Mouse (Mus musculus) forebrain, embryonic 13.5 days (tissue): Measurements from ENCODE around the gene Taco1. TPM values are rescaled to one million over a fixed set of nuclear protein-coding genes. Genes with fewer than 3 reads are reported as not detected.
"Not testable (repeated sequence)": the region's sequence is repeated elsewhere in the genome, so short reads cannot be mapped to it uniquely, and the experiment has no call there.

Experiments
- ATAC-seq: fragments of 200-750 bp; cut with Nextera tagmentation; 2 replicates; pipeline ENCODE4 v1.8.0; 2017
- H3K27ac ChIP-seq: fragments of 300-500 bp; sonication (generic); 2 replicates; pipeline ENCODE4 v1.5.1; 2015; ENCODE audit warnings: inconsistent platforms, mild to moderate bottlenecking, moderate library complexity
- H3K27me3 ChIP-seq: fragments of 300-500 bp; sonication (generic); 2 replicates; pipeline ENCODE4 v1.6.1; 2015; ENCODE audit warnings: mild to moderate bottlenecking, inconsistent platforms
- H3K36me3 ChIP-seq: fragments of 300-500 bp; sonication (generic); 2 replicates; pipeline ENCODE4 v1.6.1; 2015; ENCODE audit warnings: mild to moderate bottlenecking, inconsistent platforms; ENCODE audit not compliant: poor library complexity, severe bottlenecking
- H3K4me1 ChIP-seq: fragments of 300-500 bp; sonication (generic); 2 replicates; pipeline ENCODE4 v1.6.1; 2015; ENCODE audit warnings: inconsistent platforms
- H3K4me2 ChIP-seq: fragments of 300-500 bp; sonication (generic); 2 replicates; pipeline ENCODE4 v1.6.1; 2015; ENCODE audit warnings: inconsistent platforms, mild to moderate bottlenecking, moderate library complexity
- H3K4me3 ChIP-seq: fragments of 300-500 bp; sonication (generic); 2 replicates; pipeline ENCODE4 v1.5.1; 2015; ENCODE audit warnings: mild to moderate bottlenecking, inconsistent platforms
- H3K9ac ChIP-seq: fragments of 300-500 bp; sonication (generic); 2 replicates; pipeline ENCODE4 v1.6.1; 2015; ENCODE audit warnings: mild to moderate bottlenecking, inconsistent platforms
- H3K9me3 ChIP-seq: fragments of 300-500 bp; sonication (generic); replicated peaks from 2 replicates; pipeline ENCODE4 v1.6.1; 2016; ENCODE audit warnings: inconsistent platforms
- WGBS: fragments of 180-500 bp; shearing (Covaris S2); methylation state at CpG from one replicate; pipeline ENCODE4 v1.1.7; 2015; 5-methylcytosine and 5-hydroxymethylcytosine counted together
- polyA plus RNA-seq: library from polyadenylated mRNA; unstranded; fragments of >200 nt; fragmentation: Nextera tagmentation; extraction: Ambion mirVana; gene quantifications from 2 replicates; pipeline ENCODE4 v1.2.1, GENCODE M21; 2015

The Taco1 gene
- 8.9 and 9.6 TPM in 2 replicates for polyA plus RNA-seq

DNA sequence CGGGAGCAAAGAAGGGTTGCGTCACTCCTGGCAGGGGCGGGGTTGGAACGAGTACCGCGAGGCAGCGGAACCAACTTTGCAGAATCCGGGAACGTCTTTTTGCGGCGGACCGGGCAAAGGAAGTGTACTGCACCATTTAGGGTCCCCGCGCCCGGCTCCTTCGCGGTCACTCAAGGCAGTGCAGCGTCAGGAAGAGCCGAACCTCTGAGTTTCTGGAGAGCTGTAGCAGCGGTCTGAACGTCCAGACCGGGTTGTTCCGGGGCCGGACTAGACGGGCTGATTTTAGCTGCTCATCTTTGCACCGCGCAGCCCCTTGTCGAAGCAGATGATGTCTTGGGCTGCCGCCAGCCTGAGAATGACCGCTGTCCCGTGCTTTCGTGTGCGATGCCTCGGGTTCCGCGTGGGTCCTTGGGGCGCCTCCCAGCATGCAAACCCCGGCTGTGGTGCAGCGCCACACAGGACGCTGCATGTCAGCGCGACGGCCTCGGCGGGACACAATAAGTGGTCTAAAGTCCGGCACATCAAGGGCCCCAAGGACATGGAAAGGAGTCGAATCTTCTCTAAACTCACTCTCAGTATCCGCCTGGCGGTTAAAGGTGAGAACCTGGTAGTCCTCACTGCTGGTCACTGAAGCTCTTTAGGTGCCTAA, at the start of gene Taco1:
Gene Taco1 (plus strand): TSS at position 139 of the 649 bp plus-strand sequence.
- ATAC-seq, result peak; percentile 99
- peak within 1 kb of the TSS; percentile 82 for H3K4me3 ChIP-seq
- H3K27me3 ChIP-seq, result no peaks in the 10 kb centered on the region
- WGBS, result under 1% methylated on average over 49 of the region's 49 CpGs
- 0 out of 2 replicates have a peak, but pooled peaks cover 5% of the 10 kb centered on the region for H3K36me3 ChIP-seq
- peak within 1 kb of the TSS; percentile 92 for H3K9ac ChIP-seq
- no peaks in the 10 kb centered on the region for H3K9me3 ChIP-seq
- peaks cover 7% of the 10 kb centered on the region for H3K4me1 ChIP-seq
- H3K27ac ChIP-seq, result peak within 1 kb of the TSS; percentile 72
- H3K4me2 ChIP-seq, result peak within 1 kb of the TSS; percentile 95

DNA sequence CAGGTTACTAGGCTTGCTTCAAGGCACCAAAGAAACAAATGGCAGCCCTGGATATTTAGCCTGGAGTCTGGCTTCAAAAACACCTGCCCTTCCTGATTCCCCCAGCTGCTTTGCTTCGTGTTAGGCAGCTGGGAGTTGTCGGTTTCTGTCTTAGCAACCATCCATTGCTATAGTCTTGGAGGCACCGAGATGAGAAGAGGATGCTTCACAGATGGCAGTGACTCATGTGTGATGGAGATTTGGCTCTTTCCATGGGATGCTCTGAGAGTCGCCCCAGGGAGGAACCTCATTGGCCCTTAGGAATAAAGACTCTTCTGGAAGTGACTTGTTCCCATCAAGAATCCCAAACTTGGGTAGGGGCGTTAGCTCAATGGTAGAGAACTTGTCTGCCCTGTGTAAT, 49.4 kb upstream of the Taco1 start:
- WGBS, result 86% methylated on average over 5 of the region's 5 CpGs
- peaks cover 24% of the 10 kb centered on the region for H3K4me1 ChIP-seq
- no peaks in the 10 kb centered on the region for H3K36me3 ChIP-seq
- H3K27me3 ChIP-seq, result peaks cover 27% of the 10 kb centered on the region
- H3K27ac ChIP-seq, result no peak overlapping the region
- no peak for ATAC-seq
- H3K4me3 ChIP-seq, result no peak overlapping the region
- no peak overlapping the region for H3K9ac ChIP-seq
- no peaks in the 10 kb centered on the region for H3K9me3 ChIP-seq
- no peak overlapping the region for H3K4me2 ChIP-seq

DNA sequence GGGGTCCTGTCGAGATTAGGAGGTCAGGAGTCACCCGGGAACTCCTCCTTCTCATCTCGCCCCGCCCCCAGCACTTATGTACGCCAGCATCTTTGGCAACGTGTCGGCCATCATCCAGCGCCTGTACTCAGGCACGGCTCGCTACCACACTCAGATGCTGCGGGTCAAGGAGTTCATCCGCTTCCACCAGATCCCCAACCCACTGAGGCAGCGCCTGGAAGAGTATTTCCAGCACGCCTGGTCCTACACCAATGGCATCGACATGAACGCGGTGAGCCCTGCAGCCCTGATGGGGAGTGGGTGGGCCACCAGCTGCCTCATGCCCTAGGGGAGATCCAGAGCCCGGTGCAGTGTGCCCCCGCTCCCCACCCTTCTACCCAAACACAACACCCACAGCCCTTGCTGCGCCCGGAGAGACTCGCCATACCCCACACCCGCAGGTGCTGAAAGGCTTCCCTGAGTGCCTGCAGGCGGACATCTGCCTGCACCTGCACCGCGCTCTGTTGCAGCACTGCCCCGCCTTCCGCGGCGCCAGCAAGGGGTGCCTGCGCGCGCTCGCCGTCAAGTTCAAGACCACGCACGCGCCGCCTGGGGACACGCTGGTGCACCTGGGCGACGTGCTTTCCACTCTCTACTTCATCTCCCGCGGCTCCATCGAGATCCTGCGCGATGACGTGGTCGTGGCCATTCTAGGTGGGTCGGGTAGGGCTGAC, 45.7 kb upstream of the Taco1 start:
- no peaks in the 10 kb centered on the region for H3K9me3 ChIP-seq
- peak; percentile 71 for ATAC-seq
- H3K4me2 ChIP-seq, result peak overlapping the region; percentile 82
- H3K4me1 ChIP-seq, result peaks cover 11% of the 10 kb centered on the region
- peak overlapping the region; percentile 44 for H3K4me3 ChIP-seq
- under 1% methylated on average over 50 of the region's 50 CpGs for WGBS
- H3K27ac ChIP-seq, result no peak overlapping the region
- peak overlapping the region; percentile 56 for H3K9ac ChIP-seq
- peaks cover 27% of the 10 kb centered on the region for H3K27me3 ChIP-seq
- H3K36me3 ChIP-seq, result no peaks in the 10 kb centered on the region

DNA sequence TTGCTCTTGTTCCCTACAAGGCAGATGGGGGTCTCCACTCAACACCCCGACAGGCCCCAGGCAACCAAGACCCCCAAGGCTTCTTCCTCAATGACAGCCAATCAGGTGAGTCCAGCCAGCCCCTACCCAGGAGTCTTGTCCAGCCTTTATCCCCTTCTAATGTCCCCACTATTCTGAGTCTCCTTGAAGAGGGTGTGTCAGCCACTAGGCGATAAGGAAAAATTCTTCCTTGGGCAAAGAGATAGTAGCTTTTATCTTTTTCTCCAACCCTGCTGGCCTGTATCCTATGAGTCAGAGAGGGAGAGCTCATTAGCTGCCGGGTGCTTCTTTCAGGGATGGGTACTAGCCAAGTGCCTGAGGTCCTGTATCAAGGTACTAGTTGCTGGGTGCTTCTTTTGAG, 40.1 kb upstream of the Taco1 start:
- 90% methylated on average over 3 of the region's 3 CpGs for WGBS
- Histone ChIP-seq H3K27ac (no peak overlapping the region), H3K27me3 (peaks cover 10% of the 10 kb centered on the region; the same call in 1 of the 2 replicates), H3K9ac (no peak overlapping the region), H3K9me3 (no peaks in the 10 kb centered on the region), H3K4me3 (no peak overlapping the region), H3K4me2 (no peak overlapping the region), H3K4me1 (no peaks in the 10 kb centered on the region), H3K36me3 (0 out of 2 replicates have a peak, but pooled peaks cover 4% of the 10 kb centered on the region)
- ATAC-seq, result no peak

DNA sequence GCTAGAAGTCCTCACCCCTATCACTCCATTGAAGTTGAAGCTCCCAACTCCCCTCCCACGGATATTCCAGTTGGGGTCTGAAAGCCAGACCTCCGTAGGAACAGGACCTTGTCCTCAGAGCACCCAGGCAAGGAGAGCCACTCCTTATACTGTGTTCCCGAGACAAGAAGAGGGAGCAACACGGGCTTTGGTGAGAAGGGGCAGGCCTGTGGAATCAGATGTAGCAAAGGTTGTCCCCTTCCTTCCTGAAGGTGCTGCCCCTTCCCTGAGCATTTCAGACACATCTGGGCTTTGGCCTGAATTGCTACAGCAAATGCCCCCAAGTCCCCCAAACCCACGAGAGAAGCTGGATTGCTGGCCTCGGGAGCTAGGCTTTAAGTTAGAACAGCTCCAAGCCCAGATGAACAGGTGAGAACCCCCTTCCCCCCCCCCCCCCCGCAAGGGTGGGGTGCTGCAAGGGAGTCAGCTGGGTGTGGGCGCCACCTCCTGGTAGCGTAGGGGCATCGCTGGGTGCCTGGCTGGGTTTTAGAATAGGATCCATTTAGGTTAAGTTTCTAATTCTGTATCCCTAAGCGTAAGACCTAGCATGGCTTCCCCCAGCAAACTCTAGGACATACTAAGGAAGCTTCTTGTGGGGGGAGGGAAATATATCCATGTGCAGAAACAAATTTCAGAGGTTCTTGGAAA, 39.3 kb upstream of the Taco1 start:
- Histone ChIP-seq H3K4me2 (no peak overlapping the region), H3K27me3 (peaks cover 3% of the 10 kb centered on the region; the same call in 1 of the 2 replicates), H3K4me1 (no peaks in the 10 kb centered on the region), H3K9ac (no peak overlapping the region), H3K27ac (no peak overlapping the region), H3K9me3 (no peaks in the 10 kb centered on the region), H3K4me3 (no peak overlapping the region), H3K36me3 (0 out of 2 replicates have a peak, but pooled peaks cover 4% of the 10 kb centered on the region)
- 42% methylated on average over 11 of the region's 11 CpGs for WGBS
- ATAC-seq, result no peak

DNA sequence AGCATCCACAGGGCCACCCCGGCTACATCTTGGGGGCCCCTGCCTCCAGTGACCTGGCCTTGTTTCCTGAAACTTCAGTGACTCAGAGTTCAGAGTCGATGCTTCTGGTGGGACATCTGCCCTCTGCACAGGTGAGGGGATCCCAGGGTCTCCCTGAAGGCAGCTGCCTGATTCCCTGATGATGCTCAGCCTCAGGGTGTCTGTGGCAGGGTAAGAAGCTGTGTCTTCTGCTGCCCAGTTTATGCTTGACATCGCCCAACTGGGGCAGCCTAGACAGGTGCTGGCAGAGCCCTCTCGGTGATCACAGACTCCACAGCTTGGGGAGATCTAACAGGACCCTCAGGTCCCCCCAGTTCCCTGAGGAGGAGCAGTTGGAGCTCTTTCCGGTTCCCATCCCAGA, 38.3 kb upstream of the Taco1 start:
- WGBS, result 94% methylated on average over 5 of the region's 5 CpGs
- ATAC-seq, result no peak

DNA sequence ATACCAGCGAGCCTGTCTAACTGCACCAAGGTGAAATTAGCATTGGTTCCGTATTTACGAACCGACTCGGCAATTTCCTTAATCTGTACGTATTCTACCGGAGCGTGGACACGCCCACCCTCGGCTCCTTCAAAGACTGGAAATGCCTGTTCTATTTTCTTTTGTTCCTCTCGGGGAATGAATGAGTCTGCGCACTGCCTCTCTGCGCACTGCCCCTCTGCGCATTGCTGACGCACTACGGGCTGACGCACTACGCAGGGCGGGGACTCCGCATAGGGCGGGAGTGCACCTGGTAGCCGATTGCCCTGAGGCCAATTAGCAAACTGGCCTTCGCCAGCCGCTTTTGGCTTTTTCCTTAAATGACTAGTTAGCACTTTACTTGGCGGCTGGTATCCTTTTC, 33.8 kb upstream of the Taco1 start:
- Histone ChIP-seq H3K9ac (peak overlapping the region; percentile 50; the same call in 1 of the 2 replicates), H3K4me2 (peak overlapping the region; percentile 39; the same call in 1 of the 2 replicates), H3K4me3 (peak overlapping the region; percentile 35), H3K27ac (peak overlapping the region; percentile 51; the same call in 1 of the 2 replicates)
- WGBS, result 19% methylated on average over 12 of the region's 25 CpGs
- not testable (repeated sequence) for ATAC-seq, H3K27me3 ChIP-seq, H3K9me3 ChIP-seq, H3K4me1 ChIP-seq, H3K36me3 ChIP-seq

More for the DNA sequence above, 38.3 kb upstream of the Taco1 start:
- Histone ChIP-seq H3K36me3 (0 out of 2 replicates have a peak, but pooled peaks cover 4% of the 10 kb centered on the region), H3K27ac (no peak overlapping the region), H3K9me3 (no peaks in the 10 kb centered on the region), H3K4me1 (no peaks in the 10 kb centered on the region), H3K4me3 (no peak overlapping the region), H3K4me2 (no peak overlapping the region), H3K27me3 (no peaks in the 10 kb centered on the region; the same call in 1 of the 2 replicates), H3K9ac (no peak overlapping the region)

DNA sequence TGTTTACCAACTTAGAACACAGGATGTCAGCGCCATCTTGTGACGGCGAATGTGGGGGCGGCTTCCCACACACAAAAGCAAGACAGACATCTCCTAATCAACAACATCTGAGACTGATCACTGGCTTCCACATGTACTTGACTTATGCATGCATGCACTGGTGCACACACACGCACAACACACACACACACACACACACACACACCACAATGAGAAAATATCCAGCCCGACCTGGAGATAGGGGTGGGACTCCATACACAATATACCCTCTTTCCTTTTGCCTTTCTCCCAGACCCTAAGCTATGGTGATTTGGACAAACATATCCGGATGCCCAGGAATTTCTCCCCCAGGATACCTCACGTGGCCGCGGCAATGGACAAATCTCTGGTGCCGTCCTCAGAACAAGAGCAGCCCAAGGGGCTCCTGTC, 32.4 kb upstream of the Taco1 start:
- H3K27me3 ChIP-seq, result no peaks in the 10 kb centered on the region
- H3K4me2 ChIP-seq, result peak overlapping the region; percentile 47
- H3K9me3 ChIP-seq, result no peaks in the 10 kb centered on the region
- H3K4me3 ChIP-seq, result peak overlapping the region; percentile 21; the same call in 1 of the 2 replicates
- H3K4me1 ChIP-seq, result peaks cover 14% of the 10 kb centered on the region
- 45% methylated on average over 11 of the region's 11 CpGs for WGBS
- H3K9ac ChIP-seq, result peak overlapping the region; percentile 45; the same call in 1 of the 2 replicates
- ATAC-seq, result no peak
- H3K27ac ChIP-seq, result peak overlapping the region; percentile 51
- no peaks in the 10 kb centered on the region for H3K36me3 ChIP-seq

DNA sequence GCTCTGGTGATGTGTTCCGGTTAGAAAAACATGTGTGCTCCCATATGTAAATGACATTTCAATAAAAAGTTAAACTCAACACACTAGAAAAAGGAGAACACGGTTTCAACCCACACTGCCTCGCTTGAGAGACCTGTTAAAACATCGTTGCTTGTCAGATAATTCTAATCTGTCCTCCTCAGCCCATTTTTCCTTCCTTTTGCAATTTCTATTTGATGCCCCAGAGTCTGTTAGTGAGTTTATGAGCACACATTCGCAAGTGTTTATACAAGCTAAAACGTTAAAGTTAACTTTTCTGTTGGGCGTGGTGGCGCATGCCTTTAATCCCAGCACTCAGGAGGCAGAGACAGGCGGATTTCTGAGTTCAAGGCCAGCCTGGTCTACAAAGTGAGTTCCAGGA, 30.9 kb upstream of the Taco1 start:
- H3K4me2 ChIP-seq, result no peak overlapping the region
- 91% methylated on average over 9 of the region's 9 CpGs for WGBS
- no peaks in the 10 kb centered on the region for H3K9me3 ChIP-seq
- H3K27ac ChIP-seq, result no peak overlapping the region
- no peaks in the 10 kb centered on the region for H3K36me3 ChIP-seq
- no peaks in the 10 kb centered on the region for H3K27me3 ChIP-seq
- H3K4me1 ChIP-seq, result peaks cover 27% of the 10 kb centered on the region
- H3K4me3 ChIP-seq, result no peak overlapping the region
- no peak overlapping the region for H3K9ac ChIP-seq
- ATAC-seq, result no peak

DNA sequence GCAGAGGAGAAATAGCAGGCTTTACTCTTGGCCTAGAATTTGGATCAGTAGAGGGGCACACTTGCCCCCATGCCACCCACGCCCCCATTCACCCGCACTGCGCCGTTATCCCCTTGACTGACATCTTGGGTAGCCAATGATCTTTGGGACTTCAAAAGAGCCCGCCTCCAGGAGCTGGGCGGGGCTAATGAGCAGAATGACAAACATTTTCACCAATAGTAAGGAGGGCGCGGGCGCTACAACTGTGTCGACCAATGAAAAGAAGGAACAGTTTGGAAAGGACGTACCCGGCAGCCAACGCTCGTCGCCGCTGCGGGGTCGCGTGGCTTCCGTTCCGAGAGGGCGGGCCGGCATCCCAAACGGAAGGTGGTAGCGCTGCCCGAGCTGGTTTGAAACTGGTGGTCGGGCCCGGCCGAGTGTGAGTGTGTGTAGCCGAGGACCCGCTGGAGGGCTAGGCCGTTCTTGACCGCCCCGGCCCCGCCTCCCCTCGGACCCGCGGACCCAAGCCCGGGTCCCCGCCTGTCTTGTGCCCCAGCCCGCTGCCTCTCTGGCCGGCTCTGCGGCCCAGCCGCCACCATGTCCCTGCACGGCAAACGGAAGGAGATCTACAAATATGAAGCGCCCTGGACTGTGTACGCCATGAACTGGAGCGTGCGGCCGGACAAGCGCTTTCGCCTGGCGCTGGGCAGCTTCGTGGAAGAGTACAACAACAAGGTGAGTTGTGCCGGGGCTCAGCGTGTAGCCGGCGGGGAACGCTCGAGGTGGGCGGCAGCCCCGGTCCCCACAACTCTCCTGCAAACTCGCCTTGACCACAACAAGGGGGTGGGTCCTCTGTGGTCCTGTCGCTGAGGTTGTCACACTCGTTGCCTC, 29.1 kb upstream of the Taco1 start, which contains the start of gene Dcaf7:
Gene Dcaf7 (plus strand): TSS at position 325 of the 870 bp plus-strand sequence.
- H3K27ac ChIP-seq, result peak within 1 kb of the TSS; percentile 86
- peaks cover 27% of the 10 kb centered on the region for H3K4me1 ChIP-seq
- WGBS, result under 1% methylated on average over 65 of the region's 66 CpGs
- no peaks in the 10 kb centered on the region for H3K36me3 ChIP-seq
- ATAC-seq, result peak; percentile 98
- H3K4me2 ChIP-seq, result peak within 1 kb of the TSS; percentile 81
- no peaks in the 10 kb centered on the region for H3K27me3 ChIP-seq
- peak within 1 kb of the TSS; percentile 90 for H3K9ac ChIP-seq
- H3K4me3 ChIP-seq, result peak within 1 kb of the TSS; percentile 92
- H3K9me3 ChIP-seq, result no peaks in the 10 kb centered on the region

DNA sequence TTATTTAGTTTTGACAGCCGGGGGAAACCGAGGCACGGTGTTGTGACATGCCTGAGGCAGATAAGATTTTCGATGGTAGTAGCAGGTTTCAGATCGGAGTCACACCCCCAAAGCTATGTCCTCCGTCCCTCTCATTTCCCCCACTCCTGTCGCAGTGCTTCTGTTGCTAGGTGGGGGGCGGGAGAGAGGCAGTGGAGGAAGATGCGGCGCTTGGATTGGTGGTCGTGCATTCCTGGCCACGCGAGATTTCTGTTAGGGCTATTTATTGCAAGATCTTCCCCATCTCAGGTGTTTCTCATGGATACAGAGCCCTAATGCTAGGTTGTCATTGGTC, 28.5 kb upstream of the Taco1 start:
- WGBS, result 0% methylated on average over 13 of the region's 13 CpGs
- ATAC-seq, result peak; percentile 7
- Histone ChIP-seq H3K9me3 (no peaks in the 10 kb centered on the region), H3K4me3 (peak overlapping the region; percentile 92), H3K27ac (peak overlapping the region; percentile 86), H3K9ac (peak overlapping the region; percentile 90), H3K36me3 (no peaks in the 10 kb centered on the region), H3K27me3 (no peaks in the 10 kb centered on the region), H3K4me2 (peak overlapping the region; percentile 81), H3K4me1 (peaks cover 27% of the 10 kb centered on the region)
